Mouse (Mus musculus): ENCODE measurements around the gene Sfrp4. TPM values are rescaled to one million over a fixed set of nuclear protein-coding genes. Genes with fewer than 3 reads are reported as not detected.

The Sfrp4 gene
- polyA plus RNA-seq, 1 experiment from 2014 or later: 0.53 TPM

DNA sequence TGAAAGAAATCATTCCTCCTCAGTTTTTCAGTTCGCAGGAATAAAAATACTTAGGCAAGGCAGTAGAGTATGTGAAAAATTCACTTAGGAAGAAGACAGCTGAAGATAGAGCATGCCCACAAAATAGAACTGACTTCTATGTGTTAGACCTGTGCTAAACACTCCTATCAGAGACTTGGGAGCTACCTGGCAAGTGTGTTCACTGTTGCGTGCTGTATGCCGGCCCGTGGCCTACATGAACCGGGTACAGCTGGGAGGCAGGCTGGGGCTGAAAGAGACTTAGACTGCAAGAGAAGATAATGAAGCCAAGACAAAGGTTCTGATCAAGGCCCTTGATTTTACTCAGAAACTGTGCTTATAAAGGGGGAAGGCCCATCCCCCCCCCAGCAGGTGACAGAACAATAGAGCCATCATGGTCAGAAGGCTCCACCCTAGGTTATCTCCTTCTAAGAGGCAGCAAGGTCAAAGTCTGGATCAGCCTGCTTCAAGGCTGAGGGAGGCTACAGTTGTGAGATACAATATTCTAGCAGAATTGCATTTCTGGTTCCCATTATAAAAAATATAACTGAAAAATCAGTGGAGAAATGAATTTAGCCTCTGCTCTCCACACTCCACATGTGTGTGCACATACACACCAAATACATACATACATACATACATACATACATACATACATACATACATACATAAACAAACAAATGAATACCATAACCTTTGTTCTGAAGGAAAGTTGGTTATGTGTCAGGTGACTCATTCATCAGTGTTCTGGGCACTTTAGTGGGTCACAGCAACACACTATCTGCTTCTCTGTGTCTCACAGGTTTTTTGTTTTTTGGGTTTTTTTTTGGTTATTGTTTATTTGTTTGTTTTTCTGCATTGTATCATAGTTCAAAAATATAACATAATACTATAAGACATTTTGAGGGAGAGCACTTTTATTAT, 8.1 kb downstream of the Sfrp4 start:
- no peak for DNase-seq (ENCODE audit: low spot score)

DNA sequence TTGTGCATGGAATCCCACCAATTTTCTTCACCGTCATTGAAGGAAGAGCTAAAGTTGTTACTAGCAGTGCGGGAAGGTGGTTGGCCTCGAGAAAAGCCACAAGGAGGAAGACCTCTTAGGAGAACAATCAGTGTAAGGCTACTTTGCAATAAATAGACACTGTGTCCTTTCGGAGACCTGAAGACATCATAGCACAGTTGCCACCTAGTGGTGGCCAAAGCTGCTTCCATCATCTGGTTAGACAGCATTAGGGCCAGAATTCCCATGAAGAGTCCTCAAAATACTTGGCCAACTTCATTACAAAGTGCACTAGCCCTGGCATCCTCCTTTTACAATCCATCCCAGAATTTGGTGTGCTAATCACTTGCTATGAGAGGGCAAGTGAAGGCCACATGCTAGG, 13.2 kb downstream of the Sfrp4 start:
- DNase-seq (ENCODE audit: low spot score): no peak

DNA sequence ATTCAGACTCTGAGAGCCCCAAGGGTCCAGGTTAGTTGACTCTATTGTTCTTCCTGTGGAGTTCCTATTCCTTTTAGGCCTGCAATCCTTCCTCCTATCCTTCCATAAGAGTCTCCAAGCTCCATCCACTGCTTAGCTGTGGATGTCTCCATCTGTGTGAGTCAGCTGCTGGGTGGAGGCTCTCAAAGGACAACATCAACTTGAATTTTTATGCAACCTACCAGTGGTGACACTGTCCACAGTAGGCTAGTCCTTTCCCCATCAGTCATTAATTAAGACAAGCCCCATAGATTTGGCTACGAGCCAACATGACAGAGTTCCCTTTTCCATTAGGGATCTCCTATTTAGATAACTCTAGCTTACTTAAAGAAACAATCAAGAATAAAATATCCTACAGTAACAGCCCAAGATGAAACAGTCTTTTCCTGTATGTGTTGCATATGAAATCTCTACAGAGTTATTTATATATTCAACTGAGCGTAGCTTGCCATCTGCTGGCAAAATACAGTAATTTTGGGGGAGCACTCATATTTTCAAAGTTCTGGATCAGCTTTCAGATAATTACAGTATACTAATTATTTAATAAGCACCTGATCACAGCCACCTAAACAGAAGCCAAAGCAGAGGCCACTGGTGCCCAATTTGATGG, 17.4 kb downstream of the Sfrp4 start:
- DNase-seq (ENCODE audit: low spot score): no peak

DNA sequence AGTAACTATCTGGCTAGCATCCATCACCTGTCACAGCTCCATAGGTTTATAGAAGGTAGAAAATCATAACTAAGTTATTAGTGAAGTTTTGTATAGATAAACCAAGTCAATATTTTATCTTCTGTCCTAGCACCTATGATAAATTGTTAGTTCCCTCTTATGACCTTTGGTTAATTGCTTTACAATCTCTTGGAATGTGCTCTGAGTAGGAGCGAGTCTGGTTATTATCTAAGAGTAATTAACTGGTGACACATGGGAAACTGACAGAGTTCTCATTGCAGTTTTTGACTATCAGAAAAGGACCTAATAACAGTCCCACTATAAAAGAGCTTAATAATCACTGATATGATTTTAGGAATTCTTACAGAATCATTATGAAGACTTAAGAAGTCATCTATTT, 20.6 kb downstream of the Sfrp4 start:
- DNase-seq (ENCODE audit: low spot score): no peak

DNA sequence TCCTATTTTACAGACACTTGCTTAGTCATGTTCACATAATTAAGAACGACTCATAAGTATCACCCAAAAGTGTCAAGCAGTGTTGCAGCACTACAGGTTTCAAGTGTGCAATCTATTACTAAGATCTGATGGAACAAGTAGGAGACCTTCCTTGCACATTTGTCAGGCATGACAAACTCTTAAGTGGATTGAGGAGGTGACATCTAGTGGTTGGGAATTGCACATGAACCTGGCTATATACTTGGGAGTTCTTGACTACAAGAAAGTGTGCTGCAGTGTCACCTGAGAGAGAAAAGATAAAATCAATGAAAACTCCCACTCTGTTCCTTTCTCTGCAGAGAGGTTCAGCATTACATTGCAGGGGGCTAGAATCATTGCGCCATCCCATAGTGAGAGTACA, 21.3 kb downstream of the Sfrp4 start:
- DNase-seq (ENCODE audit: low spot score): no peak

DNA sequence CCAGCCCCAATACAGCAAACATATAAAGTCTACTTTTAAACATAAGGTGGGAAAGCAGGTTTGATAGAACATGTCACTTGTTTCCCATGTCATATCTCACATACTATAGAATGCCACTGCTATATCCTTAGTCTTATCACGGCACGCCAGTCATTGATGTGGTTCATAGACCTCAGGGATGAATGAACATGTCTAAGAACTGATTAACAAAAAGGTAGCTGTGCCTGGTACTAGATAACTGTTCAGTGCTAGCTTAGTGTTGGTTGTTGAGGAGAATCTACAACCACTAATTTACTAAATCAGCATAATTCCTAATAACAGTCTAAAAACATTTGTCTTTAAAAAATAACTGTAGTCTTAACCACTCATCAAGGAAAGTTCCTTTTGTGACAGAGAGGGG, 26.9 kb downstream of the Sfrp4 start:
- no peak for DNase-seq (ENCODE audit: low spot score)

DNA sequence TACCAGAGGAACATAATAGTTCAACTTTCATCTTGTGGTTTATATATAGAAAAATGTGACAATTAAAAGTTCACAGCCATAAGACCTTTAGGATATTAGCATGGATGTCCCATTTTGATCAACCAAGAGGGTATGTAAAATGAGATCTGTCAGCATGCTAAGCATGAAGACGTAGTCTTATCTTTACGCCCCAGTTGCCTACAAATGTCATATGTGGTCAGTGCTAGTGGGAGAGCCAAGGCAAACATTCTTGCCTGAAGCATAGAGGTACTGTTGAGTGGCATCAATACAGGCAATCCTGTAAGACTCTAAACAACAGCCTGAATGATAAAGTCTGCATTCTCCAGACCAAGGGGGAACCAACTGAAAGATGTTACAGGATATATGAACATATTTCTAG, 29.5 kb downstream of the Sfrp4 start:
- DNase-seq (ENCODE audit: low spot score): no peak

DNA sequence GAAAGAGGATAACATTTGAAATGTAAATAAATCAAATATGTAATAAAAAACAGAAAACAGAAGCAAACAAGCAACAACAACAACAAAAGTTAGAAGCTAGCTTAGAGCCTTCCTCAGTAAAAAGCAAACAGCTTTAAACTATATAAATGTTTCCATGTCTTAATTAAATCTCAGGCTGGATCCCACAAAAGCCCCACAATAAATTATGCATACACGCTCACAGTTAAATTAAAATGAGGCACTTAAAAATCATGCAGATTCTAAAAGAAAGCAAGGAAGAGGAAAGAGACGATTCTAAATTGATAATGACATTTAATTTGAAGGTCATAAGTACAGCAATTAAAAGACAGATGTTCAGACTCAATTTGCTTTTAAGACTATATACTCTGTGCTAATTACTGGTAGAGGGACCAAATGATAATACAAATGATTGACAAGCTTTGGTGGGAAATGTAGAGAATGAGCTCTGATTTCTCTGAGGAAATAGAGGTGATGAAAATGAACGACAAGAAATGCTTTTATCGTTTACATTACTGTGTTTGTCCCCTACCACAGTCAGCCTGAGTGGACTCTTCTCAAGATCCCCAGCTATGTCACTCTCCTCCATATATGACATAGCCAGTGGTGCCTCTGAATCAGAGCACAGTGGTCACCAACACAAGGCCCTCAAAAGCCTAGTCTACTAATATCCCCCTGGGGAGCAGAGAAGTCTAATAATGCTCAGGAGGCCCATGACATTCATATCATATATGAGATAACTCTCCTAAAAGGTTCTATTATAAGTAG, 45.6 kb downstream of the Sfrp4 start:
- DNase-seq (ENCODE audit: low spot score): no peak

DNA sequence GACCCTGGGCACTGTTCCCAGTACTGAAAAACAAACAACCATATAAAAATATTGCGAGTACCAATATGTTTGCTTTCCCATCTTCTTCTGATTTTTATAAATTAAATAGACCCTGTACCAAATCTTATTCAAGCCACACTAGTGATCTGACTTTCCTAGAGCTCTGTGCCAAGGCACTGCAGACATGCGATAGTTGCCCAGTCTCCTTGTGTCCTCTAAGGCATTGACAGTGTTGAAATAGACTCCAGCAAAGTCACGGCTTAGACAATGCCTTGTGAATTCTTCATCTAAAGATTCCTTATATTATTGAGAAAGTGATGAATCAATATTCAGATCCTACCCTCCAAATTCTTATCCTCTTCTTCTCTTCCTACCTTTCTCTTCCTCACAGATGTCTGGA, 51.1 kb downstream of the Sfrp4 start:
- no peak for DNase-seq (ENCODE audit: low spot score)

DNA sequence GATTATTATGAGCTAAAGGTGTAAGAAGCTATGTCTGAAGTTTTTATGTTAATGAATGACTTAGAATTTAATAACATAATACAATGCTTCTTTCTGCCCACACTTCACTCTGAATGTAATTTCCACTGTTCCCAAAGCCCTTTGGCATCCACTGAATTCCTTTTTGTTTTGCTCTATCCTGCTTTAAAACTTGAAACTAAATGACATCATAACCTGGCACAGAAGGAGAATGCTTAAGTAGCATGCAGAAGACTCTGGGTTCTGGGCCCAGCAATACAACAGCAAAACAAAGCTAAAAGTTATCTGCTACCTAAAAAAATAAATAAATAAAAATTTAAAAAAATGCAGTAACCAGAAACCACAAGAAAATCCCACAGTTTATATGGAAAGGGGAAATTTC, 51.7 kb downstream of the Sfrp4 start:
- no peak for DNase-seq (ENCODE audit: low spot score)

Other genes with a start within 250 kb of the Sfrp4 start
- 58.6 and 66.6 TPM in 2 replicates for gene Stard3nl, start 227.3 kb upstream of the Sfrp4 start, polyA plus RNA-seq (2015; fragmentation: Nextera tagmentation; extraction: Ambion mirVana)
- 4.3 and 4.4 TPM in 2 replicates for gene Epdr1, start 3.2 kb upstream of the Sfrp4 start, polyA plus RNA-seq (2015; fragmentation: Nextera tagmentation; extraction: Ambion mirVana)
- gene Nme8, start 74.7 kb downstream of the Sfrp4 start, polyA plus RNA-seq (2015; fragmentation: Nextera tagmentation; extraction: Ambion mirVana): not detected in 2 replicates
- gene Gpr141, start 201.2 kb downstream of the Sfrp4 start, polyA plus RNA-seq (2015; fragmentation: Nextera tagmentation; extraction: Ambion mirVana): 0.37 and 0.52 TPM in 2 replicates

Data from thymus, postnatal 0 days (tissue).